Mouse (Mus musculus): ENCODE results near the gene Srp9. TPM values are rescaled to one million over a fixed set of nuclear protein-coding genes. Genes with fewer than 3 reads are reported as not detected.
"Not testable (repeated sequence)": the region's sequence is repeated elsewhere in the genome, so short reads cannot be mapped to it uniquely, and the experiment has no call there.

Srp9 gene
- polyA plus RNA-seq, 1 experiment from 2014 or later: 179 TPM

- H3K36me3 ChIP-seq (ENCODE audit: control insufficient read depth, insufficient read depth, low read length): no peaks in the 10 kb centered on the region
- H3K27me3 ChIP-seq (ENCODE audit: control insufficient read depth, insufficient read depth, low read length): no peaks in the 10 kb centered on the region
- H3K27ac ChIP-seq (ENCODE audit: low read depth, low read length): no peak overlapping the region
- no peaks in the 10 kb centered on the region for H3K9me3 ChIP-seq (ENCODE audit: control insufficient read depth, low read length)
- 82% methylated on average over 7 of the region's 7 CpGs for WGBS
- ATAC-seq (ENCODE audit: low FRiP score) (no peak), DNase-seq (ENCODE audit: low spot score) (no peak)
- no peak overlapping the region for H3K4me2 ChIP-seq (replicated peaks; ENCODE audit: low read depth, low read length)
- no peak overlapping the region for H3K4me3 ChIP-seq (ENCODE audit: low read depth, low read length)
- no peak overlapping the region for H3K9ac ChIP-seq (ENCODE audit: low read depth, low read length)
- H3K4me1 ChIP-seq (replicated peaks; ENCODE audit: control insufficient read depth, insufficient read depth, low read length): no peaks in the 10 kb centered on the region
These were observed 24.5 kb downstream of the Srp9 start for GRCm38 (mm10) chr1:182148864-182149514.

- Histone ChIP-seq H3K4me3 (ENCODE audit: low read depth, low read length) (no peak overlapping the region), H3K4me2 (replicated peaks; ENCODE audit: low read depth, low read length) (no peak overlapping the region), H3K27me3 (ENCODE audit: control insufficient read depth, insufficient read depth, low read length) (no peaks in the 10 kb centered on the region), H3K36me3 (ENCODE audit: control insufficient read depth, insufficient read depth, low read length) (no peaks in the 10 kb centered on the region), H3K27ac (ENCODE audit: low read depth, low read length) (no peak overlapping the region), H3K4me1 (replicated peaks; ENCODE audit: control insufficient read depth, insufficient read depth, low read length) (no peaks in the 10 kb centered on the region), H3K9me3 (ENCODE audit: control insufficient read depth, low read length) (no peaks in the 10 kb centered on the region), H3K9ac (ENCODE audit: low read depth, low read length) (no peak overlapping the region)
- DNase-seq (ENCODE audit: low spot score): peak; percentile 23
- no peak for ATAC-seq (ENCODE audit: low FRiP score)
- 82% methylated on average over 2 of the region's 2 CpGs for WGBS
These were observed 25.4 kb downstream of the Srp9 start for GRCm38 (mm10) chr1:182149966-182150365.

DNA sequence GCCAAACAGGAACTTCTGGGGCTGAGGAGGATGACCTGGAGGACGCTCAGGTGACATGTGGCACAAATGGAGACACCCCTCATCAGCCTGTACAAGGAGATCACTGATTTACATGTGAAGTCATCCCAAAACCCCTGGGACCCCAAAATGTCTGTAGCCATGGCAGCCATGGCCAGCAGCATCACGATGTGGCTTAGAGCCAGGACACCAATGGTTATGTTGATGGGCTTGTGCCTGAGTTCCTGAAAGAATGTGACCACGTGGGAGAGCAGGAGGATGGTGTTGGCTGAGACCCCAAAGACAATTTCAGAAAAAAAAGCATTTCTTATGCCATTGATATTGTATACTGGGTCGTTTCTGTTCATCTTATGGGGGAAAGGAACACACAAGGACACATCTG, 33.2 kb downstream of the Srp9 start:
- no peak overlapping the region for H3K27ac ChIP-seq (ENCODE audit: low read depth, low read length)
- no peaks in the 10 kb centered on the region for H3K9me3 ChIP-seq (ENCODE audit: control insufficient read depth, low read length)
- no peaks in the 10 kb centered on the region for H3K36me3 ChIP-seq (ENCODE audit: control insufficient read depth, insufficient read depth, low read length)
- no peak for DNase-seq (ENCODE audit: low spot score)
- H3K4me1 ChIP-seq (replicated peaks; ENCODE audit: control insufficient read depth, insufficient read depth, low read length): no peaks in the 10 kb centered on the region
- no peak overlapping the region for H3K9ac ChIP-seq (ENCODE audit: low read depth, low read length)
- no peaks in the 10 kb centered on the region for H3K27me3 ChIP-seq (ENCODE audit: control insufficient read depth, insufficient read depth, low read length)
- 73% methylated on average over 4 of the region's 4 CpGs for WGBS
- no peak overlapping the region for H3K4me2 ChIP-seq (replicated peaks; ENCODE audit: low read depth, low read length)
- no peak overlapping the region for H3K4me3 ChIP-seq (ENCODE audit: low read depth, low read length)
- ATAC-seq (ENCODE audit: low FRiP score): no peak

DNA sequence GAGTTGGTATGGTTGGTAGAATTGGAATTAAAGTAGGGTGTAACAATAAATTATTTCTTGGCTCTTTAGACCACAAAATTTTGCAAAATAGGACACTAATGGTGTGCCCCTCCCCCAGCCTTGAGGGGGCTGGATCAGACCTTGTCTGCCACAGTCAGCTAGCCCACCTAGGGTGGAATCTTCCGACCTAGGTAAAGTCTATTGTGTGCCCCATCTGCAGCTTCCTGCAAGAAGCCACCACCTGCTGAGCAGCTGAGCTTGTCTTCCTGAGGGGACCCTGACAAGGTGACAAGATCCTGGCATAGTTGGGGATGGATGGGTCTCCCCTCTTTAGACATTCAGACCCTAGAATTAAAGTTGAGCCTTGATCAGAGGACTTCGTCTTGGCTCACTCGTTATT, 35.0 kb downstream of the Srp9 start:
- Histone ChIP-seq H3K9me3 (ENCODE audit: control insufficient read depth, low read length) (no peaks in the 10 kb centered on the region), H3K27ac (ENCODE audit: low read depth, low read length) (no peak overlapping the region), H3K36me3 (ENCODE audit: control insufficient read depth, insufficient read depth, low read length) (no peaks in the 10 kb centered on the region), H3K4me3 (ENCODE audit: low read depth, low read length) (no peak overlapping the region), H3K4me2 (replicated peaks; ENCODE audit: low read depth, low read length) (no peak overlapping the region), H3K4me1 (replicated peaks; ENCODE audit: control insufficient read depth, insufficient read depth, low read length) (no peaks in the 10 kb centered on the region), H3K9ac (ENCODE audit: low read depth, low read length) (no peak overlapping the region), H3K27me3 (ENCODE audit: control insufficient read depth, insufficient read depth, low read length) (no peaks in the 10 kb centered on the region)
- ATAC-seq (ENCODE audit: low FRiP score) (no peak), DNase-seq (ENCODE audit: low spot score) (no peak)
- WGBS: 76% methylated on average over 3 of the region's 3 CpGs

DNA sequence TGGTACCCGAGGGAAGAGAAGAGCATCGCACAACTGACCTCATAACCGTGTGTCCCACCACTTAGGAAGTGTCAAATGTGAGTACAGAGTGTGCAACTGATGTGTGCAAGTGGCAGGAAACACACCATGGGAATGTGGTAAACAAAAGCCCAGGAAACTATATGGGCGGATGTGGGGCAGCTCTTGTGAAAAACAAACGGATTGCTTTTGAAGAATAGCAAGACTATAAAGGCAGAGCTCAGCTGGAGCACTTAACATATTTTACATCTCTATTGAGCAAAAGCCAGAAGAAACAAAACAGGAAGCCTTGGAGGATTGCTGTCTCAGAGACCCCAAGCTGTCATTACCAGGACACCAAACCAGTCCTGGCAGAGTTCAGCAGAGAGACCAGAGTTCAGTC, 38.4 kb downstream of the Srp9 start:
- DNase-seq (ENCODE audit: low spot score) (no peak), ATAC-seq (ENCODE audit: low FRiP score) (no peak)
- Histone ChIP-seq H3K4me3 (ENCODE audit: low read depth, low read length) (no peak overlapping the region), H3K27me3 (ENCODE audit: control insufficient read depth, insufficient read depth, low read length) (no peaks in the 10 kb centered on the region), H3K4me1 (replicated peaks; ENCODE audit: control insufficient read depth, insufficient read depth, low read length) (no peaks in the 10 kb centered on the region), H3K9ac (ENCODE audit: low read depth, low read length) (no peak overlapping the region), H3K27ac (ENCODE audit: low read depth, low read length) (no peak overlapping the region), H3K4me2 (replicated peaks; ENCODE audit: low read depth, low read length) (no peak overlapping the region), H3K9me3 (ENCODE audit: control insufficient read depth, low read length) (no peaks in the 10 kb centered on the region), H3K36me3 (ENCODE audit: control insufficient read depth, insufficient read depth, low read length) (no peaks in the 10 kb centered on the region)
- WGBS: 29% methylated on average over 5 of the region's 5 CpGs

DNA sequence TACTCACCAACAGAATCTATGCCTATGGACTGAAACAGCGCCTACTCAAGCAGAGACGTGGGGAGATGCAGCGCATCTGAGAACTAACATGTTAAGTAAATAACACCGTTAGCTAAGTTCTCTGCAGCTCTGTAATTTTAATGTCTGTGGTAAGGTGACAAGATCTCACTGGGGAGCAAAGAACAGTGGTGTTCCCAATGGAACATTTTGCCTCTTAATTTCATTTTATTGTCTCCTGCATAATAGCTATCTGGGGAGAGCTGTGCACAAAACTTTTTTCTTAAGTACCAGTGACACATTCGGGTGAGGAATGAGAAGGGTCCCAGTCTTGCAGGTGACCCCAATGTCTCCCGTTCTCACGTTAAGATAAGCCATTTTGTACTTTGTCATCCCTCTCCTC, 39.8 kb downstream of the Srp9 start, which contains the start of gene Vmn1r1:
Gene Vmn1r1, minus strand, starts transcription at position 101 of the 400 bp plus-strand sequence.
- H3K4me3 ChIP-seq (ENCODE audit: low read depth, low read length): no peak within 1 kb of the TSS
- ATAC-seq (ENCODE audit: low FRiP score): no peak
- 91% methylated on average over 7 of the region's 7 CpGs for WGBS

DNA sequence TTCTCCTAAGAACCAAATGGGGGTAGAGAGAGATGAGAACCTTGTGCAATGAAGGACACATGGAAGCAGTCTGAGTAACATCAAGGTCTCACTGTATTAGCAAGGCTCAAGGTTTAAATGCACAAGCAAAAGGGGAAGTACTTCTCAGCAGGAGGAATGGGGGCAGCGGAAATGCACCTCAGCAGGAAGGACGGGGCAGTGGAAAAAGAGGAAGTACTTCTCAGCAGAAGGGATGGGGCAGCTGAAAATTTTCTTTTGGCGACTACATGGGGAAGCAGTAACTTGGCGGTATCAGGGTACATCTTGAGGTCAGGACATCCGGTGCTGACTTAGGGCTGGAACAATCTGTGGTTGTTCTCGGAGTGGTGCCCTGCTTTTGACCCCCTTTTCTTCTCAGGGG, 45.7 kb downstream of the Srp9 start:
- ATAC-seq (ENCODE audit: low FRiP score); H3K9ac ChIP-seq (ENCODE audit: low read depth, low read length); H3K27me3 ChIP-seq (ENCODE audit: control insufficient read depth, insufficient read depth, low read length); H3K9me3 ChIP-seq (ENCODE audit: control insufficient read depth, low read length); H3K4me2 ChIP-seq (replicated peaks; ENCODE audit: low read depth, low read length); H3K4me3 ChIP-seq (ENCODE audit: low read depth, low read length); DNase-seq (ENCODE audit: low spot score); H3K27ac ChIP-seq (ENCODE audit: low read depth, low read length); H3K36me3 ChIP-seq (ENCODE audit: control insufficient read depth, insufficient read depth, low read length); H3K4me1 ChIP-seq (replicated peaks; ENCODE audit: control insufficient read depth, insufficient read depth, low read length): not testable (repeated sequence)
- WGBS: 92% methylated on average over 6 of the region's 6 CpGs

More for the DNA sequence above, 39.8 kb downstream of the Srp9 start, which contains the start of gene Vmn1r1:
- Histone ChIP-seq H3K4me1 (replicated peaks; ENCODE audit: control insufficient read depth, insufficient read depth, low read length) (no peaks in the 10 kb centered on the region), H3K4me2 (replicated peaks; ENCODE audit: low read depth, low read length) (no peak within 1 kb of the TSS), H3K9me3 (ENCODE audit: control insufficient read depth, low read length) (no peaks in the 10 kb centered on the region), H3K36me3 (ENCODE audit: control insufficient read depth, insufficient read depth, low read length) (no peaks in the 10 kb centered on the region), H3K9ac (ENCODE audit: low read depth, low read length) (no peak within 1 kb of the TSS), H3K27ac (ENCODE audit: low read depth, low read length) (no peak within 1 kb of the TSS), H3K27me3 (ENCODE audit: control insufficient read depth, insufficient read depth, low read length) (no peaks in the 10 kb centered on the region)
- DNase-seq (ENCODE audit: low spot score): no peak

- not testable (repeated sequence) for H3K27me3 ChIP-seq (ENCODE audit: control insufficient read depth, insufficient read depth, low read length); H3K9ac ChIP-seq (ENCODE audit: low read depth, low read length); H3K9me3 ChIP-seq (ENCODE audit: control insufficient read depth, low read length); H3K27ac ChIP-seq (ENCODE audit: low read depth, low read length); H3K4me1 ChIP-seq (replicated peaks; ENCODE audit: control insufficient read depth, insufficient read depth, low read length); DNase-seq (ENCODE audit: low spot score); H3K4me2 ChIP-seq (replicated peaks; ENCODE audit: low read depth, low read length); ATAC-seq (ENCODE audit: low FRiP score); H3K4me3 ChIP-seq (ENCODE audit: low read depth, low read length); H3K36me3 ChIP-seq (ENCODE audit: control insufficient read depth, insufficient read depth, low read length)
- 92% methylated on average over 19 of the region's 19 CpGs for WGBS
These were observed 52.4 kb downstream of the Srp9 start for GRCm38 (mm10) chr1:182176985-182177384.

- WGBS: 56% methylated on average over 5 of the region's 5 CpGs
- Histone ChIP-seq H3K4me3 (ENCODE audit: low read depth, low read length) (no peak overlapping the region), H3K9ac (ENCODE audit: low read depth, low read length) (no peak overlapping the region), H3K27me3 (ENCODE audit: control insufficient read depth, insufficient read depth, low read length) (no peaks in the 10 kb centered on the region), H3K9me3 (ENCODE audit: control insufficient read depth, low read length) (no peaks in the 10 kb centered on the region), H3K36me3 (ENCODE audit: control insufficient read depth, insufficient read depth, low read length) (no peaks in the 10 kb centered on the region), H3K4me1 (replicated peaks; ENCODE audit: control insufficient read depth, insufficient read depth, low read length) (no peaks in the 10 kb centered on the region), H3K27ac (ENCODE audit: low read depth, low read length) (no peak overlapping the region), H3K4me2 (replicated peaks; ENCODE audit: low read depth, low read length) (no peak overlapping the region)
- ATAC-seq (ENCODE audit: low FRiP score): no peak
- DNase-seq (ENCODE audit: low spot score): no peak
These were observed 57.1 kb downstream of the Srp9 start for GRCm38 (mm10) chr1:182181456-182182305.
